Mouse (Mus musculus): ENCODE data around the gene Olfr272. TPM values are rescaled to one million over a fixed set of nuclear protein-coding genes. Genes with fewer than 3 reads are reported as not detected.

Gene Olfr272
- not detected in 2 replicates for total RNA-seq (2017)

DNA sequence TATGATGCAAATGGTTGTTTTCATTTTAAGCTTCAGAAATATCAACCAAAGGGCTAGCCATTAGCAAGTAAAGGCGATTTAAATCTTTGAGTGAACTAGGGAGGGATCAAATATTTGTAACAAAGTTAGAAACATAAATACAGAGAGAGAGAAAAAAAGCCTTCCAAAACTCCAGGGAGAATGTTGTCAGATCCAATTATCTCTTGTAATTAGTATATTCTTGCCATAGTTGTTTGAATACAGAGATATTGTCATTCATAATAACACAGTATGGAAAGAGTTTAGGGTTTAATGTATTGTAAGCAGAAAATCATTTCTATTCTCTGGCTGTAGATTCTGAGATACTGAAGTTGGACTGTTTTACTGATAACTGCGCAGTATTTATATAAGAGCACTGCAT is at the start of gene Olfr272:
TSS of gene Olfr272 (minus strand) at position 101 of the 400 bp plus-strand sequence.
- no peak for ATAC-seq (replicated peaks in 1 of 2; ENCODE audit: insufficient read depth in 1 of 2, low FRiP score in 2 of 2, low TSS enrichment in 1 of 2, low read depth in 1 of 2, poor library complexity in 2 of 2, severe bottlenecking in 2 of 2)

DNA sequence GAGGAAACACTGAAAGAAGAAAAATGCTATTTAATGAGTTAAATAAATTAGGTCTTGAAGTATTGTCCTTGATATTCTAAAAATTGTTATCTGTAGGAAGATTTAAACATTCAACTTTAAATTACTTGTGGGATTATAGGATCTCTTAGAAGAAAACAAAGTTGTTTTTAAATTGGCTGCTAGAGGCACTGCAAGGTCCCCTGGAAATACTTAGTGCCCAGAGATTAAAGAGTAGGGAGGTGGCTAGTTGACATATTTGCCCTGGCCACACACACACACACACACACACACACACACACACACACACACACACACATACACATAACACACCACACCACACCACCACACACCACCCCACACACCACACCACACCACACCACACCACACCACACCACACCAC is 45.3 kb upstream of the Olfr272 start, which contains the start of gene Olfr270:
TSS of gene Olfr270 (plus strand) at position 301 of the 400 bp plus-strand sequence.
- ATAC-seq (replicated peaks in 1 of 2; ENCODE audit: insufficient read depth in 1 of 2, low FRiP score in 2 of 2, low TSS enrichment in 1 of 2, low read depth in 1 of 2, poor library complexity in 2 of 2, severe bottlenecking in 2 of 2), result no peak

DNA sequence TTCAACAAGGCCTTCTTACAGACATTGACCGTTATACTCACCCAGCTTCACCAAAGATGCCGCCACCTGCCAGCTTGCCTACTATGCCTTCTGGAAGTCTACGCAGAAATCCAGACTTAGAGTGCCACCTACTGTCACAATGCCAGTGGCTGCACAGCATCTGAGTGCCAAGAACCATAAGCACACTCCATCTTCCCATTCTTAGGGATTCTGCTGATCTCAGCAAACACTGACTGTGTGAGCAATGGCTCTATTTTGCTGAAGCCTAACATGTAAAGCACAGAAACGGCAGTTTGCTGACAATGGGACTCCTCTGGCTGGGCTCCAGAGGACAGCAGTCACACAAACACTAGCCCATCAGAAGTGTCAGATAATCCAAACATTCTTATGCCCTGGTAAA is 39.7 kb upstream of the Olfr272 start:
- peak; percentile 45 to 75; a peak in 3 of 4 replicates for ATAC-seq (replicated peaks in 1 of 2; ENCODE audit: insufficient read depth in 1 of 2, low FRiP score in 2 of 2, low TSS enrichment in 1 of 2, low read depth in 1 of 2, poor library complexity in 2 of 2, severe bottlenecking in 2 of 2)

DNA sequence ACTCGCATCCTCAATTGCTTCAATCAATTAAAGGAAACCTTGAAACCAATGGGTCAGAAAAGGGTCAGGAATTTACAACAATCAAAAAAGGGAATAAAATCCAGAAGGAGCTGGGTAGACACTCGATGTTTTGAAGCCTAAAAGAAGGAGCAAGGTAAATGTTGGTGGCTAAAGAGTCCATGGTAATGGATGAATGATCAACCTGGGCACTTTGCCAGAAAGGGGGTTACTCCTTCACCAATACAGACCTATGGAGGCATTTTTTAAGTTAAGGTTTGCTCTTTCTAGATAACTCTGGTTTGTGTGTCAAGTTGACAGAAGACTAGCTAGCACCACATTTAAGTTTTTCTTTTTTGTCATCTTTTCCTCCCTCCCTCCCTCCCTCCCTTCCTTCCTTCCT is 30.0 kb upstream of the Olfr272 start:
- ATAC-seq (replicated peaks in 1 of 2; ENCODE audit: insufficient read depth in 1 of 2, low FRiP score in 2 of 2, low TSS enrichment in 1 of 2, low read depth in 1 of 2, poor library complexity in 2 of 2, severe bottlenecking in 2 of 2), result no peak

DNA sequence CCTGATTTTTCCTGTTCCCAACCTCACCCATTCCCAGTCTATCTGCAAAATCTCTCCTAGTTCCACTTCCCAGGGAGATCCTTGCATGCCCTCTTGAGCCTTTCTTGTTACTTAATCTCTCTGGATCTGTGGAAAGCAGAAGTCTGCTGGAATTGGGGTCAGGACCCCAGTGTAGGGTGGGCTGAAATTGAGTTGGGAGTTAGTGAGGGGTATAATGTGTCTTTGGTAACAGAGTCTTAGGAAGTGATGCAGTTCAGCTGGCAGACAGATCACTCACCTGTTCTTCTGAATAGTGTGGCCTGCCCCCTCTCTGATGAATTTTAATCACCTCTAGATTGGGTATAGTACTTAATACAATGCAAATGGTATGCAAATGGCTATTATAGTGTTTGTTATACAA is 27.7 kb upstream of the Olfr272 start:
- ATAC-seq (replicated peaks in 1 of 2; ENCODE audit: insufficient read depth in 1 of 2, low FRiP score in 2 of 2, low TSS enrichment in 1 of 2, low read depth in 1 of 2, poor library complexity in 2 of 2, severe bottlenecking in 2 of 2), result no peak

DNA sequence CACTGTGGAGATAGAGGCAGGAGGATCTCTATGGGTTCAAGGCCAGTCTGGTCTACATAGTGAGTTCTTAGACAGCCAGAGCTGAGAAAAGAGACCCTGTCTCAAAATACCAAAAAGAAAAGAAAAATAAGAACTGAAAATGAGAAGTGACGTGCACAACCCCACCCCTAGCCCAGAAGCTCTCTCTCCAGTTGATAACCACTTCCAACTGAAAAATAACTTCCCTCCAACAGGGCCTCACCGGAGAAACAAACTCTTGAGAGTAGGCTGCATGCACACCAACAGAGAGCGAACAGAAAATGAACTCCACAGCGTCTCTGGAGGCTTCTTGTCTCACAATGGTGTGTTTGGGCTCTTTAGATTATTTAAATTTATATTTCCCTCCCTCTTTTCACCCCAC is 11.5 kb upstream of the Olfr272 start:
- no peak for ATAC-seq (replicated peaks in 1 of 2; ENCODE audit: insufficient read depth in 1 of 2, low FRiP score in 2 of 2, low TSS enrichment in 1 of 2, low read depth in 1 of 2, poor library complexity in 2 of 2, severe bottlenecking in 2 of 2)

DNA sequence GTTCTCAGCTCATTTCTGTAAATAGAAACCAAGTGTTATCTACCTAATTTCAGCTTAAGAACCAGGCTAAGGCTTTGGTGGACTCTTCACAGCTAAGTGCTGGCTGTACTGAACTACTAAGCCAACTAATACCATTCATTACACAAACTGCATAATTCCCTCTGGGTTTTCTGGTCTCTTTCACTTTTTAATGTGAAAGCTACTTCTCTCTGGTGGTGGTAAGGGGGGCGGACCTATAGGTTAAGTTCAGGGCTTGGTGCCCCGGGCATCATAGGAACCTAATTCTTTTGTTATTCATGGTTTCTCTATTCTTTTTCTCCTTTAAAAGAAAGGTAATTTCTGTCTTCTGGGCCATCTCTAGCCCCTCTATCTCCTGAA is 1.7 kb downstream of the Olfr272 start:
- peak in 1 of 2 experiments; percentile 25; a peak in 1 of 4 replicates for ATAC-seq (replicated peaks in 1 of 2; ENCODE audit: insufficient read depth in 1 of 2, low FRiP score in 2 of 2, low TSS enrichment in 1 of 2, low read depth in 1 of 2, poor library complexity in 2 of 2, severe bottlenecking in 2 of 2)

DNA sequence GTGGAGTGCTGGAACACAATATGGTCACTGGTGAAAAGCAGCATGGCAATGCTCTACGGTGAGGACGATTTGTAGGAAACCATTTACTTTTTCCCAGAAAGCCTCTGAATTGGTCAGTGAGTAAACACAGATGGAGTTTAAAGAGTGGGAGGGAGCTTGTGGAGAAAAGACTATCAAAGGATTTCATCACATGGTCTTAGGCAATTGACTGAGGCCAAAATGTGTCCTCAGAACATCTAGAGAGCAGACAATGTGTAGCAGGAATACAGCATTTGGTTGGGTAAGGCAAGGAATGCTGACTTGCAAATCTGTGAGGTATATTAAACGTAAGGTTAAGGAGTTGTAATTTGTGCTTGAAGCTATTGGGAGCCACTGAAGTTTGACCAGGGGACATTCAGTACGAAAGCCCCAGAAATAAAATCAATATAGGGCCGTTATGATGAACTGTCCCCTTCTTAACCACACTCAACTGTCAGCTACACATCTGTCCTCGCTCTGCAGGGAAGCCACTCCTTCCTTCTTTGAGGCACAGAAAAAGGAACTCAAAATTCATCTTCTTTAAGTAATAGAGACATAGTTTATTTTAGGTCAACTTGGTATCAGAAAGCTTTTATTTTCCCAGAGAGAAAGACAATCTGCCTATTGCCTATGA is 2.2 kb downstream of the Olfr272 start:
- peak; percentile 58 to 73; a peak in 3 of 4 replicates for ATAC-seq (replicated peaks in 1 of 2; ENCODE audit: insufficient read depth in 1 of 2, low FRiP score in 2 of 2, low TSS enrichment in 1 of 2, low read depth in 1 of 2, poor library complexity in 2 of 2, severe bottlenecking in 2 of 2)

DNA sequence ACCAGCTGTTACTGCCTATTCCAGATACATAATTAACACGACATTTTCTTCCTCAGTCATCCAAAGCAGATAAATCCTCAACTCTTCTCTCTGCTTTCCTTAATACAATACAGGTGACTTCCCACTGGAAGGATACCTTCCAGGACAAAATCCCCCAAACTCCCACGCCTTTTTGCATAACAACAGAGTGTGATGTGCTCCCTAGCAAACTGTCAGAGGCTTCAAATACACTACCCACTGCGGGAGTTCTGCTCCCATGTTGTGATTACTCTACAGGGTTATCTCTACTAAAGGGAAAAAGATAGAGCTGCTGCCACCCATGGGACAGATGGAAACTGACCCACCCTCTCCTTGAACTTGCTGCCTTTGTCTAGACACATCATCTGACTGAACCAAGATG is 6.6 kb downstream of the Olfr272 start:
- no peak for ATAC-seq (replicated peaks in 1 of 2; ENCODE audit: insufficient read depth in 1 of 2, low FRiP score in 2 of 2, low TSS enrichment in 1 of 2, low read depth in 1 of 2, poor library complexity in 2 of 2, severe bottlenecking in 2 of 2)

DNA sequence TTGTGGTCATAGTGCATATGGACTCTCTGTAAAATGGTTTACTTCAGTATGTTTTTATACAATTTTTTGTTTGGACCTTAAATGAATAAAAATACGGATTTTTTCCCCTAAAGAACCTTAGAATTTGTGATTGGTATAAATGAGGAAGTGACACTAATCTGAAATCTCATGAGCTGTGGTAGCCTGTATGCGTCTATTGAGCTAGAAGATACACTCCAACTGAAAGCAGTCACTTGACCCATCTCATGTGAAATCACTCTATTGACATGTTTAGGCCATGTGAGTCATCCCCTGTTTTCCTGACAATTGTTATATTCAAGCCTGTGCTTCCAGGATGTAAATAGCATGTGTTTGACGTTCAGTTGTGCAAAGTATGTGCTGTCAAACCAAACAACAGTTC is 9.4 kb downstream of the Olfr272 start:
- no peak for ATAC-seq (replicated peaks in 1 of 2; ENCODE audit: insufficient read depth in 1 of 2, low FRiP score in 2 of 2, low TSS enrichment in 1 of 2, low read depth in 1 of 2, poor library complexity in 2 of 2, severe bottlenecking in 2 of 2)

DNA sequence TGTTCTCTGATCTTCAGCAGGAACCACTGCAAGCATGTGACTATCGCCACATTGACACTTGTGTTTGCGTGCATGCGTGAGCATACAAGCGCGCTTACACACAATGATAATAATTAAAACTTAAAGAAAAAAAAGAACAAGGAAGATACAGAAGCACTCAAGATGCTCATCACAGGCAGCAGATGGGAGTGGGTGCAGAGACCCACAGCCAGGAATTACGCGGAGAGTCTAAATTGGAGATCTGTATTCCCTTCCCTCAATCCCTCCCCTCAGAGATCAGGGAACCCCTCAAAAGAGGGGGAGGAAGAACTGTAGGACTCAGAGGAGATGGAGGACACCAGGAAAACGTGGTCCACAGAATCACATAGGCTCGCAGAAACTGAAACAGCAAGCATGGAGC is 54.8 kb downstream of the Olfr272 start:
- ATAC-seq (replicated peaks in 1 of 2; ENCODE audit: insufficient read depth in 1 of 2, low FRiP score in 2 of 2, low TSS enrichment in 1 of 2, low read depth in 1 of 2, poor library complexity in 2 of 2, severe bottlenecking in 2 of 2), result no peak

Other genes with a start within 250 kb of the Olfr272 start
- not detected in 2 replicates for gene Olfr275, start 104.6 kb downstream of the Olfr272 start, total RNA-seq (2017)
- gene Olfr273, start 59.9 kb downstream of the Olfr272 start, total RNA-seq (2017), result not detected in 2 replicates
- gene Olfr270, start 45.4 kb upstream of the Olfr272 start, total RNA-seq (2017), result not detected in 2 replicates
- not detected in 2 replicates for gene Nipsnap3a, start 70.1 kb upstream of the Olfr272 start, total RNA-seq (2017)
- gene Nipsnap3b, start 92.7 kb upstream of the Olfr272 start, total RNA-seq (2017), result 44.4 and 65.6 TPM in 2 replicates
- 14.6 and 22.5 TPM in 2 replicates for gene Abca1, start 240.7 kb upstream of the Olfr272 start, total RNA-seq (2017)